Mouse (Mus musculus) lung, adult 2 months (tissue): ENCODE data around the gene Grk1.

Experiments
- CTCF ChIP-seq: fragments of 200-500 bp; IDR thresholded peaks from 2 replicates; pipeline ENCODE4 v1.5.1; 2011; ENCODE audit warnings: mild to moderate bottlenecking, low read length, control low read depth; ENCODE audit not compliant: insufficient read depth
- POLR2A ChIP-seq: fragments of 200-500 bp; IDR thresholded peaks from 2 replicates; pipeline ENCODE4 v1.6.1; 2011; ENCODE audit warnings: low read depth, mild to moderate bottlenecking, control low read depth, low read length, borderline replicate concordance; ENCODE audit errors: extremely low read depth

DNA sequence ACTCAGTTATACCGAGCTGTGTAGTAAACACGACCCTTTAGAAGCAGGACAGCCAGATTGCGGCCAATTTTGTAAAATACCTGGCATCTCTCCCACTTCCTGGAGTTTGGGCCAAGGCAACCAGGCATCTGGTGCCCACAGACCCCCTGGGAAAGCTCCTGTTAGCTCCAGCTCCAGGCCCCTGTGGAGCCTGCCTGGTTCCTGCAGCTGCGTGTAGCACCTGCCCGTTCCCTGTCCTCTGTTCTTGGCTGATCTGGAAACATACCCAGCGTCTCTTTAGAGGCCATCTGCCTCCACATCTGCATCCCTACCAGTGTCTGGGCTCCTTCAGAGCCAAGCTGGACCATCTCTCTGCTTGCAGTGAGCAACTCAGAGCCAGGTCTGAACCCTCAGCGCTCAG, 25.5 kb downstream of the Grk1 start:
- TF ChIP-seq CTCF, result no peak
- TF ChIP-seq POLR2A, result no peak
